Comparison of ENCODE assay signal across 12 mouse cellular contexts in genomic region chrX:12047223-12047911, GRCm38 (mm10).
DNase-seq lines count a peak whose midpoint lies in the region; ATAC-seq and TF ChIP-seq lines count a peak whose summit lies in the region.
"Had no signal": no experiment of that assay in that cellular context is flagged by ENCODE, and none has a peak within 500 bp of the region (broad histone marks: within the 10 kb centered on the region; RNA-seq: fewer than 3 reads in every experiment).

No protein-coding gene starts in this region.

- H3K4me1 ChIP-seq in lung, embryonic 14.5 days (ENCODE audit: insufficient read depth) = no peaks in the 10 kb centered on the region
- H3K4me1 ChIP-seq in lung, adult 2 months (ENCODE audit: control insufficient read depth, insufficient read depth, low read length) = no peaks in the 10 kb centered on the region
- H3K4me1 ChIP-seq in embryonic facial prominence, embryonic 15.5 days = peaks cover 9% of the 10 kb centered on the region
- H3K4me1 ChIP-seq in midbrain, embryonic 13.5 days (replicated peaks) = peaks cover 37% of the 10 kb centered on the region
- H3K4me1 ChIP-seq: liver, embryonic 13.5 days had no signal

- ATAC-seq in lung, embryonic 14.5 days (ENCODE audit: insufficient read depth) = peak; percentile 70
- peak; percentile 55; the same call in 1 of the 2 replicates for ATAC-seq in embryonic facial prominence, embryonic 15.5 days (ENCODE audit: insufficient number of reproducible peaks, low FRiP score, low TSS enrichment, low read depth)
- peak; percentile 59 for ATAC-seq in midbrain, embryonic 13.5 days

- 28% methylated on average over 16 of the region's 16 CpGs for WGBS in lung, embryonic 14.5 days
- WGBS in lung, adult 2 months = 39% methylated on average over 16 of the region's 16 CpGs
- WGBS in embryonic facial prominence, embryonic 15.5 days = 20% methylated on average over 16 of the region's 16 CpGs
- WGBS in midbrain, embryonic 13.5 days = 20% methylated on average over 16 of the region's 16 CpGs

- peak; percentile 67 for DNase-seq in lung, embryonic 14.5 days
- no peak for DNase-seq in lung, adult 2 months
- DNase-seq in NIH3T3 (ENCODE audit: low read depth) = peak; percentile 5
- DNase-seq in spleen, postnatal 14 days (ENCODE audit: low spot score in 2 of 2) = no peak
- DNase-seq in natural killer cell, adult 2 months (ENCODE audit: low spot score in 2 of 2) = no peak
- DNase-seq in urinary bladder, postnatal 4 days (ENCODE audit: low spot score in 2 of 2) = no peak
- DNase-seq: heart, adult 18-20 months; liver, embryonic 13.5 days had no signal

- H3K9ac ChIP-seq in lung, embryonic 14.5 days = no peak overlapping the region
- H3K9ac ChIP-seq in embryonic facial prominence, embryonic 15.5 days = no peak overlapping the region
- H3K9ac ChIP-seq in midbrain, embryonic 13.5 days (replicated peaks) = no peak overlapping the region
- H3K9ac ChIP-seq: embryonic facial prominence, embryonic 12.5 days; liver, embryonic 13.5 days had no signal

- H3K27me3 ChIP-seq in lung, embryonic 14.5 days (ENCODE audit: insufficient read depth, low read length) = no peaks in the 10 kb centered on the region
- H3K27me3 ChIP-seq in embryonic facial prominence, embryonic 15.5 days = no peaks in the 10 kb centered on the region
- no peaks in the 10 kb centered on the region; the same call in 1 of the 2 replicates for H3K27me3 ChIP-seq in midbrain, embryonic 13.5 days
- H3K27me3 ChIP-seq: liver, embryonic 13.5 days had no signal

- no peaks in the 10 kb centered on the region for H3K9me3 ChIP-seq in lung, embryonic 14.5 days (ENCODE audit: low read depth, low read length)
- no peaks in the 10 kb centered on the region for H3K9me3 ChIP-seq in embryonic facial prominence, embryonic 15.5 days (replicated peaks)
- H3K9me3 ChIP-seq in midbrain, embryonic 13.5 days = no peaks in the 10 kb centered on the region
- H3K9me3 ChIP-seq: embryonic facial prominence, embryonic 12.5 days; liver, embryonic 13.5 days had no signal

- no peak overlapping the region for H3K4me3 ChIP-seq in lung, embryonic 14.5 days (ENCODE audit: low read depth, low read length)
- no peak overlapping the region for H3K4me3 ChIP-seq in lung, adult 2 months (replicated peaks; ENCODE audit: extremely low read depth, low read depth, low read length)
- H3K4me3 ChIP-seq in embryonic facial prominence, embryonic 15.5 days (replicated peaks) = no peak overlapping the region
- H3K4me3 ChIP-seq in midbrain, embryonic 13.5 days (replicated peaks) = no peak overlapping the region
- H3K4me3 ChIP-seq: embryonic facial prominence, embryonic 12.5 days; layer of hippocampus, adult 2 months; liver, embryonic 13.5 days had no signal

- TF ChIP-seq POLR2A in lung, adult 2 months (IDR thresholded peaks at IDR 0.05; ENCODE audit: borderline replicate concordance, extremely low read depth, low read depth, low read length) = no peak

- TF ChIP-seq CTCF in lung, embryonic 14.5 days (IDR thresholded peaks at IDR 0.05; ENCODE audit: low read depth) = no peak
- no peak for TF ChIP-seq CTCF in lung, adult 2 months (IDR thresholded peaks at IDR 0.05; ENCODE audit: insufficient read depth, low read length)

- H3K27ac ChIP-seq in lung, embryonic 14.5 days (ENCODE audit: low read depth) = no peak overlapping the region
- H3K27ac ChIP-seq in embryonic facial prominence, embryonic 15.5 days (replicated peaks) = no peak overlapping the region
- H3K27ac ChIP-seq in midbrain, embryonic 13.5 days = 0 out of 2 replicates have a peak overlapping the region, but pooled peaks have one; percentile 35
- H3K27ac ChIP-seq: embryonic facial prominence, embryonic 12.5 days; layer of hippocampus, adult 2 months; liver, embryonic 13.5 days had no signal

- peaks cover 61% of the 10 kb centered on the region for H3K36me3 ChIP-seq in lung, embryonic 14.5 days (ENCODE audit: insufficient read depth)
- 0 out of 2 replicates have a peak, but pooled peaks cover 3% of the 10 kb centered on the region for H3K36me3 ChIP-seq in embryonic facial prominence, embryonic 15.5 days
- peaks cover 39% of the 10 kb centered on the region for H3K36me3 ChIP-seq in midbrain, embryonic 13.5 days

- H3K4me2 ChIP-seq in lung, embryonic 14.5 days = no peak overlapping the region
- H3K4me2 ChIP-seq in embryonic facial prominence, embryonic 15.5 days (replicated peaks) = no peak overlapping the region
- no peak overlapping the region for H3K4me2 ChIP-seq in midbrain, embryonic 13.5 days (replicated peaks)
- H3K4me2 ChIP-seq: embryonic facial prominence, embryonic 12.5 days; liver, embryonic 13.5 days had no signal

Comparison
In these comparisons a context has a peak if more than half of its experiments do, and no peak if none do; other contexts are left out.
1. DNase-seq: peak in lung, embryonic 14.5 days (single experiment) and NIH3T3 (single experiment); none in lung, adult 2 months (single experiment), spleen, postnatal 14 days (0 of 2), natural killer cell, adult 2 months (0 of 2) and urinary bladder, postnatal 4 days (0 of 2).
2. Peak in every context shown above with its lines, with median percentiles within 50 percentile points of each other: ATAC-seq.